Mouse (Mus musculus): ENCODE measurements at regions not wholly inside any gene's neighbourhood (a gene's known extent, or its start where the extent isn't known, plus 50 kb on each side); places are given as distances from the start of the nearest gene placed in this dataset.

DNA sequence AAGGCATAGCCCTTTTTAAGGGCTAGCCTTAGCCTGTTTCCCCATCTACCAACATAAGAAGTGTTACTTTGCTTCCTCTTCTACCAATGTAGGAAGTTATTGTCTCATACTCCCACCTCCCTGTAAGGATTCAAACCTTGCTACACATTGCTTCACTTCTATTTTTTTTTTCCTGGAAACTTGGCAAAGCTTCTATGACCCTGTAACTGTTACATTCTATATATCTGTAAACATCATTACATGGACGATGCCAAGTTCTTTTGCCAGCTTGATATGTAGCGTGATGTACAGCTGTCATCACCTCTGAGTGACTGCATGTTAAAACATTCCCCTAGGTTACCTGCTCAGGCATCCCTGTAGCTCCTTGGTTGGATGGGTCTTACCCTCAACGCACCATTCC, 114.1 kb upstream of the Pbx1 start:
- no peak for TF ChIP-seq CTCF (IDR thresholded peaks at IDR 0.05; ENCODE audit: low read depth, low read length)
- no peak for TF ChIP-seq POLR2A (IDR thresholded peaks at IDR 0.05; ENCODE audit: borderline replicate concordance, low read depth, low read length)
